In genomic region chr5:137753111-137753832, GRCm38 (mm10) we compare ENCODE assay signal across 18 mouse cellular contexts. TPM values are rescaled to one million over a fixed set of nuclear protein-coding genes. Genes with fewer than 3 reads are reported as not detected.
DNase-seq lines count a peak whose midpoint lies in the region; ATAC-seq lines count a peak whose summit lies in the region.
"Had no signal": no experiment of that assay in that cellular context is flagged by ENCODE, and none has a peak within 500 bp of the region (broad histone marks: within the 10 kb centered on the region; RNA-seq: fewer than 3 reads in every experiment).

No protein-coding gene starts in this region.

- no peak overlapping the region for H3K4me3 ChIP-seq in liver, embryonic 13.5 days (replicated peaks)
- H3K4me3 ChIP-seq in liver, embryonic 12.5 days, result no peak overlapping the region
- 0 out of 2 replicates have a peak overlapping the region, but pooled peaks have one; percentile 2 for H3K4me3 ChIP-seq in heart, embryonic 11.5 days (ENCODE audit: low read depth, low read length)
- H3K4me3 ChIP-seq: limb, embryonic 15.5 days; neural tube, embryonic 12.5 days had no signal

- intact Hi-C loops in heart, postnatal 36 days (cut with DNase I), result no loop called here

- no peaks in the 10 kb centered on the region for H3K27me3 ChIP-seq in liver, embryonic 13.5 days
- H3K27me3 ChIP-seq in liver, embryonic 12.5 days (replicated peaks), result no peaks in the 10 kb centered on the region
- no peaks in the 10 kb centered on the region for H3K27me3 ChIP-seq in heart, embryonic 11.5 days (ENCODE audit: control insufficient read depth, insufficient read depth, low read length)
- H3K27me3 ChIP-seq: limb, embryonic 15.5 days; neural tube, embryonic 12.5 days had no signal

- ATAC-seq in liver, embryonic 13.5 days (ENCODE audit: low read depth), result no peak
- ATAC-seq in liver, embryonic 12.5 days, result no peak
- no peak for ATAC-seq in heart, embryonic 11.5 days (replicated peaks; ENCODE audit: insufficient number of reproducible peaks, low FRiP score, low TSS enrichment)
- ATAC-seq: CD4-positive, CD25-positive, alpha-beta regulatory T cell, adult 4 months; forebrain, embryonic 14.5 days had no signal

- H3K36me3 ChIP-seq in liver, embryonic 13.5 days, result peaks cover 80% of the 10 kb centered on the region
- H3K36me3 ChIP-seq in liver, embryonic 12.5 days, result peaks cover 89% of the 10 kb centered on the region
- H3K36me3 ChIP-seq in heart, embryonic 11.5 days (ENCODE audit: control insufficient read depth, insufficient read depth, low read length), result peaks cover 27% of the 10 kb centered on the region

- DNase-seq in cerebellum, adult 9-11 months, result peak; percentile 22
- DNase-seq in cerebellum, postnatal 25 days, result no peak
- DNase-seq in liver, embryonic 13.5 days, result no peak
- DNase-seq in heart, postnatal 36 days, result peak; percentile 32 to 40
- DNase-seq in layer of hippocampus, adult 11-12 months (ENCODE audit: low spot score), result no peak
- DNase-seq in thymus, postnatal 14 days, result no peak
- DNase-seq: cerebellum, adult 9-10 months; embryo, embryonic 11 days; kidney, adult 8-10 months; kidney, postnatal 36 days; right cerebral cortex, postnatal 14 days had no signal

- peak overlapping the region; percentile 55; the same call in 1 of the 2 replicates for H3K27ac ChIP-seq in liver, embryonic 13.5 days
- no peak overlapping the region for H3K27ac ChIP-seq in liver, embryonic 12.5 days
- H3K27ac ChIP-seq in heart, embryonic 11.5 days (ENCODE audit: low read depth, low read length), result no peak overlapping the region
- H3K27ac ChIP-seq: limb, embryonic 15.5 days; neural tube, embryonic 12.5 days had no signal

- H3K9me3 ChIP-seq in liver, embryonic 13.5 days (replicated peaks), result no peaks in the 10 kb centered on the region
- H3K9me3 ChIP-seq in liver, embryonic 12.5 days (replicated peaks), result no peaks in the 10 kb centered on the region
- no peaks in the 10 kb centered on the region for H3K9me3 ChIP-seq in heart, embryonic 11.5 days (replicated peaks; ENCODE audit: control insufficient read depth, low read length)
- H3K9me3 ChIP-seq: limb, embryonic 15.5 days; neural tube, embryonic 12.5 days had no signal

- no peak overlapping the region for H3K4me2 ChIP-seq in liver, embryonic 13.5 days
- H3K4me2 ChIP-seq in liver, embryonic 12.5 days, result no peak overlapping the region
- peak overlapping the region; percentile 27 for H3K4me2 ChIP-seq in heart, embryonic 11.5 days
- H3K4me2 ChIP-seq: limb, embryonic 15.5 days; midbrain, embryonic 11.5 days; neural tube, embryonic 12.5 days had no signal

- peaks cover 36% of the 10 kb centered on the region for H3K4me1 ChIP-seq in liver, embryonic 13.5 days (replicated peaks)
- H3K4me1 ChIP-seq in liver, embryonic 12.5 days, result peaks cover 64% of the 10 kb centered on the region
- peaks cover 57% of the 10 kb centered on the region for H3K4me1 ChIP-seq in heart, embryonic 11.5 days (ENCODE audit: control insufficient read depth, insufficient read depth, low read length)

- WGBS in liver, embryonic 13.5 days (ENCODE audit: insufficient replicate concordance), result 85% methylated on average over 13 of the region's 13 CpGs
- 74% methylated on average over 13 of the region's 13 CpGs for WGBS in liver, embryonic 12.5 days (ENCODE audit: insufficient replicate concordance)
- WGBS in heart, embryonic 11.5 days (ENCODE audit: insufficient replicate concordance), result 61% methylated on average over 13 of the region's 13 CpGs

- no peak overlapping the region for H3K9ac ChIP-seq in liver, embryonic 13.5 days
- no peak overlapping the region for H3K9ac ChIP-seq in liver, embryonic 12.5 days
- no peak overlapping the region for H3K9ac ChIP-seq in heart, embryonic 11.5 days (ENCODE audit: low read depth, low read length)
- H3K9ac ChIP-seq: limb, embryonic 15.5 days; neural tube, embryonic 12.5 days had no signal

RNA-seq across cellular contexts. Expression of gene Tsc22d4, which starts 7.7 kb away (rescaled TPM):
- 66.8 and 69.1 TPM in 2 replicates for polyA plus RNA-seq in liver, embryonic 13.5 days (2015; fragmentation: Nextera tagmentation; extraction: Ambion mirVana)
- 96.0 and 99.2 TPM in 2 replicates for polyA plus RNA-seq in liver, embryonic 12.5 days (2016; fragmentation: Nextera tagmentation; extraction: Ambion mirVana)
- 139 and 147 TPM in 2 replicates for polyA plus RNA-seq in heart, embryonic 11.5 days (2014; fragmentation: Nextera tagmentation; extraction: Ambion mirVana)
- 100 to 1,000 TPM; 260 to 268 TPM for total RNA-seq in heart, postnatal 36 days (2021)

RNA-seq across cellular contexts. Expression of gene Nyap1, which starts 11.9 kb away (rescaled TPM):
- polyA plus RNA-seq in liver, embryonic 13.5 days (2015; fragmentation: Nextera tagmentation; extraction: Ambion mirVana), result 0.17 and 0.19 TPM in 2 replicates
- 0.33 and 0.38 TPM in 2 replicates for polyA plus RNA-seq in liver, embryonic 12.5 days (2016; fragmentation: Nextera tagmentation; extraction: Ambion mirVana)
- 0.47 and 1.0 TPM in 2 replicates for polyA plus RNA-seq in heart, embryonic 11.5 days (2014; fragmentation: Nextera tagmentation; extraction: Ambion mirVana)
- total RNA-seq in heart, postnatal 36 days (2021), result 1 to 10 TPM in 1 of 2 experiments, under 1 TPM in 1; 0.81 to 1.1 TPM

RNA-seq across cellular contexts. Expression of gene Ppp1r35, which starts 25.4 kb away (rescaled TPM):
- 17.8 and 20.1 TPM in 2 replicates for polyA plus RNA-seq in liver, embryonic 13.5 days (2015; fragmentation: Nextera tagmentation; extraction: Ambion mirVana)
- polyA plus RNA-seq in liver, embryonic 12.5 days (2016; fragmentation: Nextera tagmentation; extraction: Ambion mirVana), result 38.6 and 39.2 TPM in 2 replicates
- 29.9 and 35.3 TPM in 2 replicates for polyA plus RNA-seq in heart, embryonic 11.5 days (2014; fragmentation: Nextera tagmentation; extraction: Ambion mirVana)
- 10 to 100 TPM; 10.7 to 12.3 TPM for total RNA-seq in heart, postnatal 36 days (2021)

RNA-seq across cellular contexts. Expression of gene Mepce, which starts 34.2 kb away (rescaled TPM):
- 4.5 and 4.9 TPM in 2 replicates for polyA plus RNA-seq in liver, embryonic 13.5 days (2015; fragmentation: Nextera tagmentation; extraction: Ambion mirVana)
- 9.0 and 9.2 TPM in 2 replicates for polyA plus RNA-seq in liver, embryonic 12.5 days (2016; fragmentation: Nextera tagmentation; extraction: Ambion mirVana)
- polyA plus RNA-seq in heart, embryonic 11.5 days (2014; fragmentation: Nextera tagmentation; extraction: Ambion mirVana), result 7.4 and 9.2 TPM in 2 replicates
- total RNA-seq in heart, postnatal 36 days (2021), result 10 to 100 TPM; 25.6 to 35.3 TPM

RNA-seq across cellular contexts. Expression of gene Zcwpw1, which starts 34.3 kb away (rescaled TPM):
- polyA plus RNA-seq in liver, embryonic 13.5 days (2015; fragmentation: Nextera tagmentation; extraction: Ambion mirVana), result 3.5 and 4.8 TPM in 2 replicates
- polyA plus RNA-seq in liver, embryonic 12.5 days (2016; fragmentation: Nextera tagmentation; extraction: Ambion mirVana), result 6.9 and 7.5 TPM in 2 replicates
- 12.4 and 13.7 TPM in 2 replicates for polyA plus RNA-seq in heart, embryonic 11.5 days (2014; fragmentation: Nextera tagmentation; extraction: Ambion mirVana)
- total RNA-seq in heart, postnatal 36 days (2021), result under 1 TPM; 0.36 to 0.49 TPM

Comparison
In these comparisons a context has a peak if more than half of its experiments do, and no peak if none do; other contexts are left out.
1. DNase-seq: peak in cerebellum, adult 9-11 months (single experiment) and heart, postnatal 36 days (2 of 2); none in cerebellum, postnatal 25 days (0 of 2), liver, embryonic 13.5 days (single experiment), layer of hippocampus, adult 11-12 months (single experiment) and thymus, postnatal 14 days (single experiment).